Mouse (Mus musculus): ENCODE data around the gene Nyx.

- TF ChIP-seq CTCF (IDR thresholded peaks at IDR 0.05; ENCODE audit: low read depth, low read length) (no peak), POLR2A (IDR thresholded peaks at IDR 0.05; ENCODE audit: borderline replicate concordance, low read depth, low read length) (no peak)
These were observed 12.4 kb downstream of the Nyx start for GRCm38 (mm10) chrX:13478298-13478697.

Measured in bone marrow macrophage, adult 2 months (primary cell).